Mouse (Mus musculus): ENCODE data around the gene Rab39b.

The Rab39b gene

GRCm38 (mm10) chrX:75577582-75578324 lies at the start of gene Rab39b:
Rab39b (minus strand) TSS chrX:75578231.
- no peak for DNase-seq

GRCm38 (mm10) chrX:75578539-75578938 lies 508 bp upstream of the Rab39b start:
- no peak for DNase-seq

Measured in thymus, postnatal 25 days (tissue).